Mouse (Mus musculus) spleen, adult 2 months (tissue): ENCODE results near the gene Ccdc77.

Source experiments
- CTCF ChIP-seq: fragments of 200-500 bp; IDR thresholded peaks from 2 replicates; pipeline ENCODE4 v1.5.1; 2011; ENCODE audit warnings: mild to moderate bottlenecking, inconsistent platforms; ENCODE audit not compliant: insufficient read depth, insufficient read length, insufficient replicate concordance; ENCODE audit errors: extremely low read depth
- POLR2A ChIP-seq: fragments of 200-500 bp; IDR thresholded peaks from 2 replicates; pipeline ENCODE4 v1.6.1; 2011; ENCODE audit warnings: low read depth, low read length, inconsistent platforms

DNA sequence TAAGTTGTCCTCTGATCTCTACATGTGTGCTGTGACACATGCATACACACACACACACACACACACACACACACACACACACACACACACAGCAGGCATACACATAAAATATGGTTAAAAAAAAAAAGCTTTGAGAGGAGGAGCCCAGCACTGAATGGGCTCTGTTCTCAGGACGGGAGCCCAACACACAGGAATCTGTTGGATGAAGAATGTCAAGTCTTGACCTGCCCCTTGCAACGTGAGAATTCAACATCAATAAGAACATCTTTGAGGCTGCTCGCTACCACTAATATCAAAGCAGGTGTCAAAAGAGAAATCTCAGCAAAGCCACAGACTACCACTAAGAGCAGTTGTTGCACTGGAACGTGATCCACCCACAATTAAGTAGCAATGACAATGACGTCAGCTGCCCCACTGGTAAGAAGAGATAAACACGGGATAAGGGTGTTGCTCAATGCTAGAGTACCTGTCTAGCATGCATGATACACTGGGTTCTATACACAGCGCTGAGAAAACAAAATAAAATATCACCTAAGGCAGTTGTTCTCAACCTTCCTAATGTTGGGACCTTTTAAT is 87.2 kb downstream of the Ccdc77 start:
- TF ChIP-seq CTCF: no peak
- no peak for TF ChIP-seq POLR2A
